Mouse (Mus musculus) cortical plate, adult 2 months (tissue): Measurements from ENCODE around the gene Igf2bp2.

Experiments
- CTCF ChIP-seq: fragments of 200-500 bp; IDR thresholded peaks from 2 replicates; pipeline ENCODE4 v1.5.1; 2011; ENCODE audit warnings: mild to moderate bottlenecking, control low read depth, low read length; ENCODE audit not compliant: insufficient read depth; ENCODE audit errors: extremely low read depth
- POLR2A ChIP-seq: fragments of 200-500 bp; IDR thresholded peaks from 2 replicates; pipeline ENCODE4 v1.6.1; 2011; ENCODE audit warnings: mild to moderate bottlenecking, low read length, control low read depth; ENCODE audit not compliant: insufficient read depth; ENCODE audit errors: extremely low read depth

DNA sequence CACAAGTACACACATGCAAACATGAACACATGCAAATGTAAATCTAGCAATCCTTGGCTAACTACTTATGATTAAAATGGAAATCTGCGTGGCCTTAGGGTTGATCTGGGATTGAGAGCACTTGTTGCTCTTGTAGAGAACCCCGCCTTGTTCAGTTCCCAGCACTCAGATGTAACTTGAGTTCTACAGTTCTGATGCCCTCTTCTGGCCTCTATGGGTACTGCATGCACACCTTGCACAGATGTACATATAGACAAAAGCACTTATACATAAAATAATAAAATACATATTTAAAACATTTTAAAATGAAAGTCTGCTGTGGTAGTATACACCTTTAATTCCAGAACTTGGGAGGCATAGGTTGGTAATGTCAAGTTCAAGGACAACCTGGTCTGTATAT is 141.0 kb downstream of the Igf2bp2 start:
- TF ChIP-seq POLR2A (no peak), CTCF (0 out of 2 replicates have a peak, but pooled peaks have one; percentile 5)
